Mouse (Mus musculus) macrophage (primary cell): Measurements from ENCODE around the gene Olfr330. TPM values are rescaled to one million over a fixed set of nuclear protein-coding genes. Genes with fewer than 3 reads are reported as not detected.

Source experiments
- polyA plus RNA-seq: library from polyadenylated mRNA; stranded (reverse); fragments of 250-400 nt; gene quantifications from 3 replicates; pipeline ENCODE4 v1.2.4, GENCODE M21; 2018; ENCODE audit warnings: inconsistent platforms

The Olfr330 gene
- polyA plus RNA-seq, 1 experiment from 2014 or later = not detected

Other genes starting within 250 kb of the Olfr330 start
- gene Zfp692, start 227.8 kb downstream of the Olfr330 start, polyA plus RNA-seq = 2.9 to 5.3 TPM (median 4.7 TPM) in 3 replicates
- gene Zfp672, start 204.5 kb downstream of the Olfr330 start, polyA plus RNA-seq = 7.9 to 19.4 TPM (median 9.7 TPM) in 3 replicates
- 6.4 to 11.1 TPM (median 8.6 TPM) in 3 replicates for gene Sh3bp5l, start 204.1 kb downstream of the Olfr330 start, polyA plus RNA-seq
- gene Lypd8, start 155.8 kb downstream of the Olfr330 start, polyA plus RNA-seq = not detected in 3 replicates
- gene 1810065E05Rik, start 113.7 kb downstream of the Olfr330 start, polyA plus RNA-seq = not detected in 3 replicates
- not detected in 3 replicates for gene Gm12253, start 102.3 kb downstream of the Olfr330 start, polyA plus RNA-seq
- not detected in 3 replicates for gene Lypd9, start 81.9 kb downstream of the Olfr330 start, polyA plus RNA-seq
- gene Olfr30, start 72.6 kb downstream of the Olfr330 start, polyA plus RNA-seq = not detected in 3 replicates
- gene Olfr332, start 42.3 kb downstream of the Olfr330 start, polyA plus RNA-seq = not detected in 3 replicates
- gene Olfr331, start 32.3 kb downstream of the Olfr330 start, polyA plus RNA-seq = not detected in 3 replicates
- gene Olfr329-ps, start 11.6 kb upstream of the Olfr330 start, polyA plus RNA-seq = not detected in 3 replicates
- not detected in 3 replicates for gene Olfr328, start 20.8 kb upstream of the Olfr330 start, polyA plus RNA-seq
- gene Olfr224, start 35.7 kb upstream of the Olfr330 start, polyA plus RNA-seq = not detected in 3 replicates
- gene Olfr325, start 42.9 kb upstream of the Olfr330 start, polyA plus RNA-seq = not detected in 3 replicates
- gene Olfr324, start 60.3 kb upstream of the Olfr330 start, polyA plus RNA-seq = not detected in 3 replicates
- 0.59 TPM in 1 of 3 replicates, not detected in the others for gene 2210407C18Rik, start 81.2 kb upstream of the Olfr330 start, polyA plus RNA-seq
- gene Olfr323, start 95.7 kb upstream of the Olfr330 start, polyA plus RNA-seq = not detected in 3 replicates
- not detected in 3 replicates for gene Trim58, start 105.6 kb upstream of the Olfr330 start, polyA plus RNA-seq
- gene Olfr322, start 123.9 kb upstream of the Olfr330 start, polyA plus RNA-seq = not detected in 3 replicates
- not detected in 3 replicates for gene Olfr320, start 146.3 kb upstream of the Olfr330 start, polyA plus RNA-seq
- not detected in 3 replicates for gene Olfr319, start 164.3 kb upstream of the Olfr330 start, polyA plus RNA-seq
- not detected in 3 replicates for gene Olfr318, start 189.2 kb upstream of the Olfr330 start, polyA plus RNA-seq
- not detected in 3 replicates for gene Olfr317, start 204.4 kb upstream of the Olfr330 start, polyA plus RNA-seq
- not detected in 3 replicates for gene Olfr316, start 217.9 kb upstream of the Olfr330 start, polyA plus RNA-seq
- gene Olfr315, start 238.4 kb upstream of the Olfr330 start, polyA plus RNA-seq = not detected in 3 replicates
- gene Olfr314, start 248.1 kb upstream of the Olfr330 start, polyA plus RNA-seq = not detected in 3 replicates